Mouse (Mus musculus) brain, embryonic 14.5 days (tissue): ENCODE results near the gene Pum1.

Experiments used
- CTCF ChIP-seq: fragments of 200-500 bp; IDR thresholded peaks from 2 replicates; pipeline ENCODE4 v1.5.1; 2012; ENCODE audit warnings: inconsistent platforms, mild to moderate bottlenecking, moderate library complexity, borderline replicate concordance; ENCODE audit not compliant: insufficient read depth, insufficient read length; ENCODE audit errors: extremely low read depth
- POLR2A ChIP-seq: fragments of 200-500 bp; IDR thresholded peaks from 2 replicates; pipeline ENCODE4 v1.6.1; 2012; ENCODE audit warnings: mild to moderate bottlenecking, inconsistent platforms, borderline replicate concordance; ENCODE audit not compliant: poor library complexity, insufficient read depth, insufficient read length, severe bottlenecking; ENCODE audit errors: extremely low read depth

GRCm38 (mm10) chr4:130777647-130778046, 114.5 kb downstream of the Pum1 start:
- TF ChIP-seq CTCF (no peak), POLR2A (no peak)
